Mouse (Mus musculus) left cerebral cortex, adult 6 months (tissue): ENCODE data around the gene Asb7. TPM values are rescaled to one million over a fixed set of nuclear protein-coding genes. Genes with fewer than 3 reads are reported as not detected.

ENCODE experiments used
- long read RNA-seq, 2 experiments: library from polyadenylated mRNA; unstranded; transcript quantifications; one replicate each; pipeline ENCODE4 v2.0.0; 2019 to 2020
- polyA plus RNA-seq: library from polyadenylated mRNA; unstranded; fragments of <200 nt; fragmentation: Nextera tagmentation; gene quantifications from 2 replicates; pipeline ENCODE4 v1.2.3, GENCODE M21; 2021

The Asb7 gene
- polyA plus RNA-seq, result 3.1 and 3.7 TPM in 2 replicates
- long read RNA-seq, experiment 1, full-length matches to known transcripts, result 18 of 32 reads
- long read RNA-seq, experiment 1, partial matches to known transcripts, result 3 of 32 reads
- long read RNA-seq, experiment 1, other reads (novel, unspliced or antisense), result 11 of 32 reads
- long read RNA-seq, experiment 2, full-length matches to known transcripts, result 4 of 15 reads
- long read RNA-seq, experiment 2, partial matches to known transcripts, result 2 of 15 reads
- long read RNA-seq, experiment 2, other reads (novel, unspliced or antisense), result 9 of 15 reads

GRCm38 (mm10) chr7:66689294-66689619 lies at the start of gene Asb7:
Gene Asb7 (minus strand): TSS chr7:66689596.

DNA sequence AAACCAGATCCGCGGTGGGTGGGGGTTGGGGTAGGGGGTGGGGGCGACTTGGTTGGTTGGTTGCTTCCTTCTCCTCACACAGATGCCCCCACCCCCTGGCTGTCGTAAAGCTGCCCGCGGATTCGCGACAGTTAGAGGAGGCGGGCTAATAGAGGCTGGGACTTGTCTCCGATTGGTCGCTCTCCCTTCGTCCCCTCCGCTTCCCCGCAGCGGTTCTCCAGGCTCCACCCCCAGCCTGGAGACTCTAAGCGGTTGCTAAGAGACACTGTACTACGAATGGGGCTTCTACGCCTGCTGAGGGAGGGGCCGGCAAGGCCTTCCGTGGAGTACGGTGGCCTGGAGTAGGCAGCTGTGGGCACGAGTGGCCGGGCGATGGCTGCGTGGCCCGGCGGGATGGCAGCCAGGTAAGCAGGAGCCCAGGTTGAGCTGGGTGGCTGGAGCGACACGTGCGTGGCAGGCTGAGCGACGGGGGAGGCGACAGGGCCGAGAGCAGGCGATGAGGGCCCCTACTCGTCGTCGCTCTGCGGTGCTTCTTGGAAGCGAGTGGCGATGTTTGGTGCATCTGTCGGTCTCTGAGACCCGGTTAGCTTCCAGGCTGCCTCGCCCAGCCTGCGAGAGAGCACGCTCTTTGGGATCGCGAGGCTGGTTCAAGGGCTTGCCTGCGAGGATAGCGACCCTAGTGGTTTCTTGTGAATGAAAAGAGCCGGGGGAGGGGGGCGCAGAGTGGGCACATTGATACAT lies 394 bp upstream of the Asb7 start, which contains the start of gene Lins1:
Gene Lins1 (plus strand): TSS at position 270 of the 741 bp plus-strand sequence.

Other genes starting within 250 kb of the Asb7 start
- gene Lins1, start 293 bp upstream of the Asb7 start, polyA plus RNA-seq, result 4.7 and 5.7 TPM in 2 replicates
- 0.13 and 0.29 TPM in 2 replicates for gene Cers3, start 53.9 kb upstream of the Asb7 start, polyA plus RNA-seq
- 1.6 and 1.8 TPM in 2 replicates for gene Adamts17, start 150.1 kb upstream of the Asb7 start, polyA plus RNA-seq